Mouse (Mus musculus) lung, postnatal 0 days (tissue): Measurements from ENCODE around the gene Igsf6. TPM values are rescaled to one million over a fixed set of nuclear protein-coding genes. Genes with fewer than 3 reads are reported as not detected.

Experiments used
- ATAC-seq: fragments of 200-750 bp; cut with Nextera tagmentation; 2 replicates; pipeline ENCODE4 v1.8.0; 2017; ENCODE audit warnings: moderate library complexity
- DNase-seq: peaks from one replicate; pipeline ENCODE4 v3.0.0-alpha.2; 2016; ENCODE audit warnings: low spot score
- H3K27ac ChIP-seq: fragments of 300-500 bp; sonication (generic); 2 replicates; pipeline ENCODE4 v1.5.1; 2014; ENCODE audit warnings: antibody characterized with exemption, mild to moderate bottlenecking, low read length, mixed read lengths
- H3K27me3 ChIP-seq: fragments of 300-500 bp; sonication (generic); replicated peaks from 2 replicates; pipeline ENCODE4 v1.6.1; 2014; ENCODE audit warnings: low read length, mixed read lengths; ENCODE audit not compliant: insufficient read depth
- H3K36me3 ChIP-seq: fragments of 300-500 bp; sonication (generic); 2 replicates; pipeline ENCODE4 v1.6.1; 2014; ENCODE audit warnings: low read length, mixed read lengths; ENCODE audit not compliant: insufficient read depth
- H3K4me1 ChIP-seq: fragments of 300-500 bp; sonication (generic); 2 replicates; pipeline ENCODE4 v1.6.1; 2014; ENCODE audit warnings: antibody characterized with exemption, low read depth, low read length, mixed read lengths; ENCODE audit not compliant: insufficient read depth
- H3K4me2 ChIP-seq: fragments of 300-500 bp; sonication (generic); replicated peaks from 2 replicates; pipeline ENCODE4 v1.6.1; 2014; ENCODE audit warnings: low read depth, mild to moderate bottlenecking, low read length, moderate library complexity, mixed read lengths
- H3K4me3 ChIP-seq: fragments of 300-500 bp; sonication (generic); 2 replicates; pipeline ENCODE4 v1.5.1; 2014; ENCODE audit warnings: low read depth, low read length
- H3K9ac ChIP-seq: fragments of 300-500 bp; sonication (generic); replicated peaks from 2 replicates; pipeline ENCODE4 v1.6.1; 2014; ENCODE audit warnings: low read depth, mild to moderate bottlenecking
- H3K9me3 ChIP-seq: fragments of 300-500 bp; sonication (generic); 2 replicates; pipeline ENCODE4 v1.6.1; 2016; ENCODE audit warnings: low read length, mixed read lengths
- CTCF ChIP-seq: IDR thresholded peaks from 2 replicates; pipeline ENCODE4 v1.5.1; 2016; ENCODE audit warnings: antibody characterized with exemption, mild to moderate bottlenecking
- EP300 ChIP-seq: IDR thresholded peaks from 2 replicates; pipeline ENCODE4 v1.6.1; 2016; ENCODE audit warnings: antibody characterized with exemption, mild to moderate bottlenecking, control low read depth
- WGBS: fragments of 180-500 bp; shearing (Covaris S2); extraction: QIAGEN DNeasy Blood & Tissue Kit; methylation state at CpG from one replicate; pipeline ENCODE4 v1.1.7; 2014; 5-methylcytosine and 5-hydroxymethylcytosine counted together
- polyA plus RNA-seq: library from polyadenylated mRNA; unstranded; fragments of >200 nt; fragmentation: Nextera tagmentation; extraction: Ambion mirVana; gene quantifications from 2 replicates; pipeline ENCODE4 v1.2.1, GENCODE M21; 2015

Igsf6 gene
- polyA plus RNA-seq, 1 experiment from 2014 or later = 5.5 TPM

DNA sequence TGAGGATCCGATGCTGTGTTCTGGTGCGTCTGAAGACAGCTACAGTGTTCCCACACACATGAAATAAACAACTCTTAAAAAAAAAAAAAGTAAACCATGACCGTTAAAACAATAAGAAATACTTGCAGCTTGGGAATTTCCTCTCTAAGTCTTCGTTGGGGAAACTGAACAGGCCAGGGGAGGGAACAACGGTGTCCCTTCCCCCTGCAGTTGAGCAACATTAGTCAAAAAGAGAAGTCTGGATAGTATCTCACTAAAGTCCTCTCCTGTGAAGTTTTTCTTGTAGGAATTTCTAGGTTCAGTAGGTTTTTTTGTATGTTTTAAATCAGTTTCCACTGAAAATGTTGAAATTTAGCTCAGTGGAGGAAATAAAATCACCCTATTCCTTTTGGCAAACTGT, 1.9 kb downstream of the Igsf6 start:
- H3K4me1 ChIP-seq = no peaks in the 10 kb centered on the region; the same call in 1 of the 2 replicates
- H3K36me3 ChIP-seq = peaks cover 6% of the 10 kb centered on the region; the same call in 1 of the 2 replicates
- no peak overlapping the region; the same call in 1 of the 2 replicates for H3K4me2 ChIP-seq

DNA sequence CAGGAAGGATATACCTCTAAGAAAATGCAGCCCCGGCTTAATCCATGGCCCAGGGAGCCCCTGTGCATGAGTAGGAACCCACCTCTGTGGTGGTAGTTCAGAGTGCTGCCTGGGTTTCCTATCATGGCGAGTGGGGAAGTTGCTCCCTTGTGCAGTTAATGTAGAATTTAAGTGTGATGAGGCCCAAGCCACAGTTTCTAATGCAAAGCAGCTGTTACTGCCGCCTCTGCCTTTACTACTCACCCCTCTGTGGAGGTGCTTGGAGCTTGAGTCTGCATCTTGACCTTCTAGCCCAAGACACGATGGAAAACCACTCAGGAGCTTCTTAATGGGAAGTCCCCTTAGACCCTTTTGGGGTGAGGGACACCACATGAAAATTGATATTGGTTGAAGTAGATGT, 3.1 kb downstream of the Igsf6 start:
- no peaks in the 10 kb centered on the region; the same call in 1 of the 2 replicates for H3K4me1 ChIP-seq
- H3K9ac ChIP-seq = no peak overlapping the region
- H3K4me3 ChIP-seq = no peak overlapping the region
- H3K4me2 ChIP-seq = no peak overlapping the region
- TF ChIP-seq CTCF = no peak
- TF ChIP-seq EP300 = no peak
- WGBS = 81% methylated on average over 4 of the region's 4 CpGs
- no peak for ATAC-seq
- no peak overlapping the region for H3K27ac ChIP-seq
- no peak for DNase-seq
- 0 out of 2 replicates have a peak, but pooled peaks cover 6% of the 10 kb centered on the region for H3K36me3 ChIP-seq
- no peaks in the 10 kb centered on the region for H3K9me3 ChIP-seq
- H3K27me3 ChIP-seq = no peaks in the 10 kb centered on the region

More for the DNA sequence above, 1.9 kb downstream of the Igsf6 start:
- no peak for TF ChIP-seq CTCF
- TF ChIP-seq EP300 = no peak
- ATAC-seq = no peak
- Histone ChIP-seq H3K9me3 (no peaks in the 10 kb centered on the region), H3K27me3 (no peaks in the 10 kb centered on the region), H3K4me3 (no peak overlapping the region), H3K9ac (no peak overlapping the region), H3K27ac (no peak overlapping the region)
- 49% methylated on average over 5 of the region's 5 CpGs for WGBS
- peak; percentile 44 for DNase-seq

DNA sequence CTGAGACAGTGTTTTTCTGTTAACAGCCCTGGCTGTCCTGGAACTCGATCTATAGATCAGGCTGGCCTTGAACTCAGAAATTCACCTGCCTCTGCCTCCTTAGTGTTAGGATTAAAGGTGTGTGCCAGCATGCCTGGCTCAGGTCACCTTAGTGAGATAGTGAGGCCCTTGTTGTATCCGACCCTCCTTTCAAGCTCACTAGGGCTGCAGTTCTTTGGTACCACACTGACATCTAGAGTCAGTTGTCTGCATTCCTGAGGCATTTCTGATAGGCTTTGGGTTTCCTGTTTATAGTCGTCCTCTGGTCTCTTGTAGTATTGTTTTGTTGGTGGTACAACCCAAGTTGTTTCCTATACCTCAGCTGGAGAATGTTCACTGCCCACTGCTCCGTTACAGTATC, 10.1 kb downstream of the Igsf6 start:
- no peak overlapping the region for H3K27ac ChIP-seq
- H3K36me3 ChIP-seq = no peaks in the 10 kb centered on the region
- no peak for TF ChIP-seq EP300
- peak; percentile 81 for TF ChIP-seq CTCF
- no peaks in the 10 kb centered on the region for H3K9me3 ChIP-seq
- DNase-seq (peak; percentile 61), ATAC-seq (peak; percentile 79)
- H3K4me1 ChIP-seq = no peaks in the 10 kb centered on the region
- H3K4me2 ChIP-seq = no peak overlapping the region
- WGBS = 47% methylated on average over 4 of the region's 4 CpGs
- H3K9ac ChIP-seq = no peak overlapping the region
- H3K4me3 ChIP-seq = no peak overlapping the region
- H3K27me3 ChIP-seq = no peaks in the 10 kb centered on the region

DNA sequence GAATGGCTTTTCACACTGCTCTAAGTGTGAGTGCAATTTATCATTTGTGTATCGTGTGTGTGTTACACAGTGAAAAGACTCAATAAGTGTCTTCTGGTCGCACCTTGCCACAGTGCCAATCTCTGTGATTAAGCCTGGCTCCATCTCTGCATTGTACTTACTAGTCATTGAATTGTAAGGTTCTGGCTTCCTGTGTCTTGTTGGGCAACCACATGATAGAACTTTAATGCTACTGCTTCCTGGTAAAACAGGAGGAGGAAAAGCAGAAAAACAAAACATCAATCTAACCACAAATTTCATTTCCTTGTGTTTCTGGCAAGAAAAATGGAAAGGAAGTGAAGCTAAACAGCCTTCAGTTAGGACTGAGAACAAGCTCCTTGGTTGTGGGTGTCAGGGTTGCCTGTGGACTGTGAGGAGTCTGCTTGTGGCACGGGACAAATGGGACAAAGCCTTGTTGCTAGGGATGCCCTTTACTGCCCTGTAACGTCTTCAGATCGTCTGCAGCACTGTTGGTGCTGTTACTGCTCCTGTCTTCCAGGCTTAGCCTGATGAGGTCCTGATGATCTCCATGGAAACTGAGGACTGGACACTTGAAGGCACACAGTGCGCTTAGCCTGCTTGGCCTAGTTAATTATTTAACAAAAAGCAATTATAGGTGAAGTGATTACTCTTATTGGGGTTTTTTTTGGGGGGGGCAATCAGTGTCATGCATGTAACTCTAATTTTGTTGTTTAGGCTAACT, 14.7 kb downstream of the Igsf6 start:
- H3K4me1 ChIP-seq = no peaks in the 10 kb centered on the region
- no peak for TF ChIP-seq CTCF
- TF ChIP-seq EP300 = no peak
- no peaks in the 10 kb centered on the region for H3K27me3 ChIP-seq
- H3K36me3 ChIP-seq = peaks cover 3% of the 10 kb centered on the region; the same call in 1 of the 2 replicates
- H3K4me3 ChIP-seq = no peak overlapping the region
- H3K9ac ChIP-seq = no peak overlapping the region
- WGBS = 42% methylated on average over 6 of the region's 6 CpGs
- H3K27ac ChIP-seq = no peak overlapping the region
- DNase-seq = no peak
- H3K9me3 ChIP-seq = no peaks in the 10 kb centered on the region
- ATAC-seq = no peak; the same call in none of the 2 replicates
- H3K4me2 ChIP-seq = no peak overlapping the region

DNA sequence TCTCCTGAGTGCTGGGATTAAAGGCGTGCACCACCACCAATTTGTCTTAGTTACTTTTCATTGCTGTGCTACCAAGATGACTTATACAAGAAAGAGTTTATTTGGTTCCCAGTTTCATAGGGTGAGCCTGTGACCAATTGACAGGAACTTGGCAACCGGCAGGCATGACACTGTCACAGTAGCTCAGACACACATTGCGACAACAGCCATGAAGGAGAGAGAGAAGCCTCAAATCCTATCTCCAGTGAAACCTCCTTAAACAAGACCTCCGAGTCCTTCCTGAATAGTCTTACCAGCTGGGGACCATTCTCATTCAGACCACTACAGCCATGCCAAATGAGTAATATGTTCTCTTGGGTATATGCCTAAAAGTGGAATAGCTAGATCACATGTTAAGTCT, 21.3 kb downstream of the Igsf6 start:
- TF ChIP-seq CTCF (no peak), EP300 (no peak)
- Histone ChIP-seq H3K9ac (no peak overlapping the region), H3K27me3 (no peaks in the 10 kb centered on the region), H3K4me2 (no peak overlapping the region), H3K9me3 (no peaks in the 10 kb centered on the region), H3K27ac (no peak overlapping the region), H3K4me3 (no peak overlapping the region), H3K4me1 (no peaks in the 10 kb centered on the region; the same call in 1 of the 2 replicates), H3K36me3 (peaks cover 3% of the 10 kb centered on the region; the same call in 1 of the 2 replicates)
- 57% methylated on average over 4 of the region's 4 CpGs for WGBS
- DNase-seq = peak; percentile 79
- ATAC-seq = peak; percentile 88

DNA sequence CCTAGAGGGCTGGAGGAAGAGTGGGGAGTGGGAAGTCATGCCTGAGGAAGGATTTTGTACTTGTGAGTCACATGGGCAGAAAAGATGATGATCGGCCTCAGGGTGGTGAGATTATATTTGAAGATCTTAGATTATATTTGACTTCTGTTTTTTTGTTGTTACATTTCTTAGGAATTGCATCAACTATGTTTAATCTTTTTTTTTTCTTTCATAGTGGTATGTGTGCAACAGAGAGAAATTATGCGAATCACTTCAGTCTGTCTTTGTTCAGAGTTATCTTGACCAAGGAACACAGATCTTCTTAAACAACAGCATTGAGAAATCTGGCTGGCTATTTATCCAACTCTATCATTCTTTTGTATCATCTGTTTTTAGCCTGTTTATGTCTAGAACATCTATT, 26.7 kb downstream of the Igsf6 start:
- 79% methylated on average over 2 of the region's 2 CpGs for WGBS
- Histone ChIP-seq H3K4me2 (no peak overlapping the region), H3K9me3 (no peaks in the 10 kb centered on the region), H3K4me3 (no peak overlapping the region), H3K9ac (no peak overlapping the region), H3K27ac (no peak overlapping the region), H3K27me3 (no peaks in the 10 kb centered on the region), H3K4me1 (peaks cover 7% of the 10 kb centered on the region), H3K36me3 (no peaks in the 10 kb centered on the region)
- no peak for DNase-seq
- TF ChIP-seq CTCF (no peak), EP300 (no peak)
- no peak for ATAC-seq
